Mouse (Mus musculus): ENCODE results near the gene Kcnh2.

GRCm38 (mm10) chr5:24332401-24332800, 19.0 kb downstream of the Kcnh2 start:
- no peak for TF ChIP-seq CTCF (IDR thresholded peaks at IDR 0.05; ENCODE audit: extremely low read depth, insufficient read depth, low read length)
- no peak for TF ChIP-seq POLR2A (IDR thresholded peaks at IDR 0.05; ENCODE audit: extremely low read depth, insufficient read depth, low read length)

Measured in cortical plate, adult 2 months (tissue).